Mouse (Mus musculus) stomach, postnatal 0 days (tissue): ENCODE measurements at regions not wholly inside any gene's neighbourhood (a gene's known extent, or its start where the extent isn't known, plus 50 kb on each side); places are given as distances from the start of the nearest gene placed in this dataset.

ENCODE experiments used
- ATAC-seq: fragments of 200-750 bp; cut with Nextera tagmentation; 2 replicates; pipeline ENCODE4 v1.8.0; 2017; ENCODE audit not compliant: low FRiP score, low TSS enrichment
- DNase-seq: peaks from one replicate; pipeline ENCODE4 v3.0.0-alpha.2; 2016; ENCODE audit warnings: low spot score
- H3K27ac ChIP-seq: fragments of 300-500 bp; sonication (generic); replicated peaks from 2 replicates; pipeline ENCODE4 v1.5.1; 2014; ENCODE audit warnings: mild to moderate bottlenecking, control low read depth
- H3K27me3 ChIP-seq: fragments of 300-500 bp; sonication (generic); 2 replicates; pipeline ENCODE4 v1.6.1; 2014; ENCODE audit warnings: low read length; ENCODE audit not compliant: control insufficient read depth, insufficient read depth
- H3K36me3 ChIP-seq: fragments of 300-500 bp; sonication (generic); 2 replicates; pipeline ENCODE4 v1.6.1; 2014; ENCODE audit warnings: low read length, mixed read lengths; ENCODE audit not compliant: control insufficient read depth, insufficient read depth
- H3K4me1 ChIP-seq: fragments of 300-500 bp; sonication (generic); replicated peaks from 2 replicates; pipeline ENCODE4 v1.6.1; 2014; ENCODE audit warnings: antibody characterized with exemption; ENCODE audit not compliant: control insufficient read depth, insufficient read depth
- H3K4me2 ChIP-seq: fragments of 300-500 bp; sonication (generic); replicated peaks from 2 replicates; pipeline ENCODE4 v1.6.1; 2014; ENCODE audit warnings: low read depth, mild to moderate bottlenecking, control low read depth, moderate library complexity
- H3K4me3 ChIP-seq: fragments of 300-500 bp; sonication (generic); 2 replicates; pipeline ENCODE4 v1.5.1; 2014; ENCODE audit warnings: low read depth, low read length, control low read depth
- H3K9ac ChIP-seq: fragments of 300-500 bp; sonication (generic); 2 replicates; pipeline ENCODE4 v1.6.1; 2014; ENCODE audit warnings: mild to moderate bottlenecking, low read length, control low read depth, mixed read lengths
- H3K9me3 ChIP-seq: fragments of 300-500 bp; sonication (generic); 2 replicates; pipeline ENCODE4 v1.6.1; 2016; ENCODE audit warnings: low read length; ENCODE audit not compliant: control insufficient read depth
- CTCF ChIP-seq: IDR thresholded peaks from 2 replicates; pipeline ENCODE4 v1.5.1; 2016; ENCODE audit warnings: antibody characterized with exemption, low read depth, mild to moderate bottlenecking, moderate library complexity
- EP300 ChIP-seq: optimal IDR thresholded peaks from 2 replicates; pipeline ENCODE3; 2016; ENCODE audit warnings: antibody characterized with exemption
- WGBS: fragments of 180-500 bp; shearing (Covaris S2); extraction: QIAGEN DNeasy Blood & Tissue Kit; methylation state at CpG from one replicate; pipeline ENCODE4 v1.1.7; 2014; 5-methylcytosine and 5-hydroxymethylcytosine counted together

DNA sequence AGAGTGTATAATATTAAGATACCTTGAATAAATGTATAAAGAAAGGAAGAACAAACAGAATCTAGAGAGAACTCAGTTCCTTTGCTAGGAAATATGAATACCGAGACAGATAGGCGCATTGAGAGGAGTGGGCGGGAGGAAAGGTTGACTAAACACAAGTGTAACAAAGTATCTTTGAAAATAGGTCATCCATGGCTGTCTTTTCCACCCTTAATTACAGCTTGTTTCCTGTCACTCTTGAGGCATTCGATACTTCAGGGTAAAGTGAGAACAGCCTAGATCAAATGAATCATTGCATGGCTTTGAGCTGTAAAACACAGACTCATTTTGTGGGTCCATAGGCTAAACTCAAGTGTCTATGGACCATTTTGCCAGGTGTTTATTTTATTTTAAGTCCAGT lies 985.3 kb upstream of the Gm7489 start:
- 79% methylated on average over 4 of the region's 4 CpGs for WGBS
- Histone ChIP-seq H3K4me2 (no peak overlapping the region), H3K9me3 (no peaks in the 10 kb centered on the region), H3K4me1 (no peaks in the 10 kb centered on the region), H3K36me3 (no peaks in the 10 kb centered on the region), H3K27ac (no peak overlapping the region), H3K27me3 (no peaks in the 10 kb centered on the region), H3K4me3 (no peak overlapping the region), H3K9ac (no peak overlapping the region)
- no peak for TF ChIP-seq EP300
- TF ChIP-seq CTCF = no peak
- ATAC-seq (no peak), DNase-seq (no peak)

- DNase-seq = no peak
- ATAC-seq = no peak
- no peaks in the 10 kb centered on the region for H3K36me3 ChIP-seq
- H3K9ac ChIP-seq = no peak overlapping the region
- no peaks in the 10 kb centered on the region for H3K4me1 ChIP-seq
- H3K9me3 ChIP-seq = no peaks in the 10 kb centered on the region
- H3K4me3 ChIP-seq = no peak overlapping the region
- H3K4me2 ChIP-seq = no peak overlapping the region
- H3K27ac ChIP-seq = no peak overlapping the region
- no peaks in the 10 kb centered on the region for H3K27me3 ChIP-seq
- TF ChIP-seq EP300 = no peak
- no peak for TF ChIP-seq CTCF
- WGBS = 71% methylated on average over 3 of the region's 3 CpGs
Measured at GRCm38 (mm10) chr15:52899822-52900221, 984.9 kb upstream of the Gm7489 start.

DNA sequence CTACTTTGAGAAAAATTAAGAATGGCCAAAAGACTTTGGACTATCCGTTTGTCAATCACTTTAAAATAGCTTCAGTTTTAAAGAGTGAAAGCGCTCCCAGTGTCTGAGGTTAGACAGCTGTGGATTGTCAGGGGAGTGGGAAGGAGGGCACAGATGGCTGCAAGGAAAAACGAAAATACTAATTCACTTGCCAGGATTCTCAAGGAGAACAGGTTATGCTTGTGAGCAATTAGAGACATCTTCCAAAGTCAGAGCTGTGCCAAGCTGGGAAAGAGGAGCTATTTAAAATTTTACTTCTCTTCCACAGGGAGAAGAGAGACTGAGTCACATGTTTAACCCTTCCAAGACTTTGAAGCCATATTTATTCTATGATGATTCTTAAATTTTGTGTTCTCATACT lies 979.5 kb upstream of the Gm7489 start:
- H3K36me3 ChIP-seq = no peaks in the 10 kb centered on the region
- WGBS = 62% methylated on average over 3 of the region's 3 CpGs

GRCm38 (mm10) chr15:52907217-52907616 lies 977.5 kb upstream of the Gm7489 start:
- no peak overlapping the region for H3K27ac ChIP-seq
- no peaks in the 10 kb centered on the region for H3K36me3 ChIP-seq
- no peak overlapping the region for H3K4me2 ChIP-seq
- H3K9me3 ChIP-seq = no peaks in the 10 kb centered on the region
- H3K27me3 ChIP-seq = no peaks in the 10 kb centered on the region
- H3K4me1 ChIP-seq = no peaks in the 10 kb centered on the region
- no peak overlapping the region for H3K4me3 ChIP-seq
- ATAC-seq (no peak), DNase-seq (no peak)
- H3K9ac ChIP-seq = no peak overlapping the region
- peak; percentile 20 for TF ChIP-seq CTCF
- TF ChIP-seq EP300 = no peak
- 58% methylated on average over 1 of the region's 1 CpGs for WGBS

More for the DNA sequence above, 979.5 kb upstream of the Gm7489 start:
- H3K4me2 ChIP-seq = no peak overlapping the region
- no peak overlapping the region for H3K4me3 ChIP-seq
- no peak overlapping the region for H3K27ac ChIP-seq
- TF ChIP-seq CTCF (no peak), EP300 (no peak)
- no peaks in the 10 kb centered on the region for H3K4me1 ChIP-seq
- no peaks in the 10 kb centered on the region for H3K9me3 ChIP-seq
- DNase-seq = no peak
- no peak overlapping the region for H3K9ac ChIP-seq
- no peak for ATAC-seq
- H3K27me3 ChIP-seq = no peaks in the 10 kb centered on the region

DNA sequence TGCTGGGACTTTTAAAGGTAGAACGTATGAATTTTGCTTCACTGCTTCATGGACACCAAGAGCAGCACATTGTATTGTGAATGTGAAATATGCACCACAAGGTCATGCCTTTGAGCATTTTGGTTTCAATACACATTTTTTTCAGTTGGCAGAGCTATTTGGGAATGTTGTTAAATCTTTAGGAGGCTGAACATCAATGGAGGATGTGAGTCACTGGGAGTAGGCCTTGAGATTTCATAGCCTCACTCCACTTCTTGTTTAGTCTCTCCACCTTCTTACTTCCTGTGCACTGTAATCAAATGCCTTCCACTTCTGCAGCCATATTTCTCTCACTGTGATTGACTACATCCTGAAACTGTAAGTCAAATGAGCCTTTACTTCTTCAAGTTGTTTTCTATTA lies 962.4 kb upstream of the Gm7489 start:
- H3K36me3 ChIP-seq = no peaks in the 10 kb centered on the region
- H3K27ac ChIP-seq = no peak overlapping the region
- no peaks in the 10 kb centered on the region for H3K9me3 ChIP-seq
- H3K9ac ChIP-seq = no peak overlapping the region
- 75% methylated on average over 1 of the region's 1 CpGs for WGBS
- H3K4me1 ChIP-seq = no peaks in the 10 kb centered on the region
- H3K27me3 ChIP-seq = no peaks in the 10 kb centered on the region
- no peak overlapping the region for H3K4me3 ChIP-seq
- TF ChIP-seq CTCF = no peak
- TF ChIP-seq EP300 = no peak
- DNase-seq (no peak), ATAC-seq (no peak)
- H3K4me2 ChIP-seq = no peak overlapping the region

- no peaks in the 10 kb centered on the region for H3K27me3 ChIP-seq
- DNase-seq (no peak), ATAC-seq (no peak)
- no peak overlapping the region for H3K4me2 ChIP-seq
- no peaks in the 10 kb centered on the region for H3K36me3 ChIP-seq
- WGBS = 39% methylated on average over 3 of the region's 3 CpGs
- H3K9ac ChIP-seq = no peak overlapping the region
- H3K4me1 ChIP-seq = no peaks in the 10 kb centered on the region
- H3K9me3 ChIP-seq = no peaks in the 10 kb centered on the region
- H3K4me3 ChIP-seq = no peak overlapping the region
- TF ChIP-seq EP300 (no peak), CTCF (no peak)
- no peak overlapping the region for H3K27ac ChIP-seq
Measured at GRCm38 (mm10) chr15:52928408-52928807, 956.3 kb upstream of the Gm7489 start.
